Mouse (Mus musculus) embryonic facial prominence, embryonic 14.5 days (tissue): Measurements from ENCODE around the gene Epop. TPM values are rescaled to one million over a fixed set of nuclear protein-coding genes. Genes with fewer than 3 reads are reported as not detected.
A peak's percentile ranks its signal among the peaks of the same experiment; 100 is the strongest.

ENCODE experiments used
- ATAC-seq: fragments of 200-750 bp; cut with Nextera tagmentation; 2 replicates; pipeline ENCODE4 v1.8.0; 2017; ENCODE audit warnings: low read depth, moderate number of reproducible peaks, moderate TSS enrichment
- DNase-seq: peaks from one replicate; pipeline ENCODE4 v3.0.0-alpha.2; 2015; ENCODE audit warnings: low spot score
- H3K27ac ChIP-seq: fragments of 300-500 bp; sonication (generic); replicated peaks from 2 replicates; pipeline ENCODE4 v1.5.1; 2014; ENCODE audit warnings: low read depth, mild to moderate bottlenecking, low read length, moderate library complexity
- H3K27me3 ChIP-seq: fragments of 300-500 bp; sonication (generic); replicated peaks from 2 replicates; pipeline ENCODE4 v1.6.1; 2014; ENCODE audit warnings: low read length; ENCODE audit not compliant: control insufficient read depth, insufficient read depth
- H3K36me3 ChIP-seq: fragments of 300-500 bp; sonication (generic); 2 replicates; pipeline ENCODE4 v1.6.1; 2014; ENCODE audit warnings: low read length, mixed read lengths; ENCODE audit not compliant: control insufficient read depth, insufficient read depth
- H3K4me1 ChIP-seq: fragments of 300-500 bp; sonication (generic); 2 replicates; pipeline ENCODE4 v1.6.1; 2014; ENCODE audit warnings: antibody characterized with exemption, low read length; ENCODE audit not compliant: control insufficient read depth, insufficient read depth
- H3K4me2 ChIP-seq: fragments of 300-500 bp; sonication (generic); 2 replicates; pipeline ENCODE4 v1.6.1; 2014; ENCODE audit warnings: low read depth, mild to moderate bottlenecking, low read length, moderate library complexity, mixed read lengths
- H3K4me3 ChIP-seq: fragments of 300-500 bp; sonication (generic); 2 replicates; pipeline ENCODE4 v1.5.1; 2014; ENCODE audit warnings: low read depth, mild to moderate bottlenecking, low read length
- H3K9ac ChIP-seq: fragments of 300-500 bp; sonication (generic); 2 replicates; pipeline ENCODE4 v1.6.1; 2014; ENCODE audit warnings: low read depth, mild to moderate bottlenecking, low read length, moderate library complexity, mixed read lengths
- H3K9me3 ChIP-seq: fragments of 300-500 bp; sonication (generic); 2 replicates; pipeline ENCODE4 v1.6.1; 2016; ENCODE audit warnings: low read length; ENCODE audit not compliant: control insufficient read depth
- WGBS: fragments of 180-500 bp; shearing (Covaris S2); extraction: QIAGEN DNeasy Blood & Tissue Kit; methylation state at CpG from one replicate; pipeline ENCODE4 v1.1.7; 2014; 5-methylcytosine and 5-hydroxymethylcytosine counted together
- polyA plus RNA-seq: library from polyadenylated mRNA; unstranded; fragments of >200 nt; fragmentation: Nextera tagmentation; extraction: Ambion mirVana; gene quantifications from 2 replicates; pipeline ENCODE4 v1.2.1, GENCODE M21; 2014

Epop gene
- polyA plus RNA-seq: 2.4 and 3.4 TPM in 2 replicates

DNA sequence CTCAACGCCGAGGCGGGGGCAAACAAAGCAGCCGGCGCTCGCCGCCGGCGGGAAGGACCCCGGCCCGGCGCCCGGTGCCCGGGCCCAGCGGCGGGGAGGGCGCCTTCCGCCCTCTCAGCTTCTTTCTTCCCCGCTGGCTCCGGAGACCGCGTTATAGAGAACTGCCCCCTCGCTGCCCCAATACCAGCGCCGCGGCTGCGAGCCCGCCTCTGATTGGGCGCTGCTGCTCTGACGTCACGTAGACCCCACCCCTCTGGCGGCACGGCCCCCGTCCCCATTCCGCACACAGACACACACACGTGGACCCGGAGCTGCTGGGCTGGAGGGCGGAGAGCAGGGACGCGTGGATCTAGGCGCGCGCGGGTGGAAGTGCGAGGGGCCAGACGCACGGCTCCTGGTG, at the start of gene Epop:
TSS of gene Epop (minus strand) at position 127 of the 400 bp plus-strand sequence.
- H3K9me3 ChIP-seq: no peaks in the 10 kb centered on the region
- peaks cover 9% of the 10 kb centered on the region for H3K4me1 ChIP-seq
- H3K36me3 ChIP-seq: no peaks in the 10 kb centered on the region
- H3K27ac ChIP-seq: no peak within 1 kb of the TSS
- peaks cover 68% of the 10 kb centered on the region for H3K27me3 ChIP-seq
- ATAC-seq (peak; percentile 93), DNase-seq (peak; percentile 93)
- H3K4me3 ChIP-seq: peak within 1 kb of the TSS; percentile 71
- H3K4me2 ChIP-seq: peak within 1 kb of the TSS; percentile 95
- under 1% methylated on average over 33 of the region's 47 CpGs for WGBS
- H3K9ac ChIP-seq: peak within 1 kb of the TSS; percentile 73

- H3K27me3 ChIP-seq: no peaks in the 10 kb centered on the region
- H3K9ac ChIP-seq: no peak overlapping the region
- H3K36me3 ChIP-seq: peaks cover 94% of the 10 kb centered on the region
- no peak overlapping the region for H3K4me3 ChIP-seq
- ATAC-seq (no peak), DNase-seq (no peak)
- no peak overlapping the region for H3K27ac ChIP-seq
- no peaks in the 10 kb centered on the region for H3K9me3 ChIP-seq
- no peak overlapping the region for H3K4me2 ChIP-seq
- whole genome bisulfite sequencing: 75% methylated on average over 11 of the region's 15 CpGs
- no peaks in the 10 kb centered on the region for H3K4me1 ChIP-seq
Observed at GRCm38 (mm10) chr11:97678301-97678700, 48.8 kb upstream of the Epop start.

DNA sequence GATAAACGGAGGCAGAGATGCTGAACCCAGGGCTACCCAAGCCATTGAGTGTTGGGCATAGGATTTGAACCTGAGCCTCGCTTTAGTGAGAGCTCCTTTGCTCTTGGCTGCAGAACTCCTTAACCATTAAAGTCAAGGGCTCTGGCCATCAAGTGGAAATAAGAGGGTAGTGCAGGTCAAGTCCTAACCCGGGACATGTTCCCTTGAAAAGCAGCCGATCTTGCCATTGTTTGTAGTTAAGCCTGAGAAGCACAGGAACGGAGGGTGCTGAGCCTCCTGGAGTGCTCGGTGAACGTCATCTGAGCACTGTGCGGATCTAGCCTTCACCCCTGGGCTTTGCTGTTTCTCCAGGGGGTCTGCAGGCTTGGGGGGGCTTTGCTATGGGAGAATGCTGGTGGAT, 48.3 kb upstream of the Epop start:
- H3K4me2 ChIP-seq: no peak overlapping the region
- H3K27me3 ChIP-seq: no peaks in the 10 kb centered on the region
- no peak overlapping the region for H3K9ac ChIP-seq
- no peaks in the 10 kb centered on the region for H3K4me1 ChIP-seq
- DNase-seq: no peak
- 60% methylated on average over 8 of the region's 8 CpGs for WGBS
- no peak overlapping the region for H3K27ac ChIP-seq
- ATAC-seq: no peak
- H3K9me3 ChIP-seq: no peaks in the 10 kb centered on the region
- peaks cover 95% of the 10 kb centered on the region for H3K36me3 ChIP-seq
- no peak overlapping the region for H3K4me3 ChIP-seq

DNA sequence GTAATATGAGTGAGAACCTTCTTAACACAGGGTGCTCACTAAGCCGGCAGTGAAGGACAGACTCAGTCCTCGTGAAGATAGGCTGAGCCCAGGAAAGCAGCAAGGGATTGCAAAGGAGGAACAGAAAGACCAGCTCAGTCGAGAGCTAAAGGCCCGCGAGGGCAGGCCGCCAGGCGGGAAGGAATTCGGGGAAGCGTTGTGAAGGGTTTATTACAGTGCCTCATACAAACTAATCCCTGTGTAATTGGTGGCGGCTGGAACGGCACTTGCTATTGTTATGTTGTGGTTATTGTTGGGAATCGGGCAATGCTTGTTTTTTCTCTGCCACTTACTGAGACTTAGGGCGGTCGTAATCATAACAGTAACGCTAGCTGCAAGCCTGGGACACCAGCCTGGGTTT, 47.9 kb upstream of the Epop start:
- H3K4me2 ChIP-seq: no peak overlapping the region
- no peaks in the 10 kb centered on the region for H3K27me3 ChIP-seq
- WGBS: 49% methylated on average over 15 of the region's 15 CpGs
- no peak overlapping the region for H3K4me3 ChIP-seq
- H3K36me3 ChIP-seq: peaks cover 95% of the 10 kb centered on the region
- no peaks in the 10 kb centered on the region for H3K9me3 ChIP-seq
- H3K9ac ChIP-seq: no peak overlapping the region
- ATAC-seq (no peak), DNase-seq (peak; percentile 65)
- H3K27ac ChIP-seq: no peak overlapping the region
- H3K4me1 ChIP-seq: no peaks in the 10 kb centered on the region

- Histone ChIP-seq H3K4me3 (no peak overlapping the region), H3K9ac (no peak overlapping the region), H3K36me3 (peaks cover 92% of the 10 kb centered on the region), H3K9me3 (no peaks in the 10 kb centered on the region), H3K4me1 (no peaks in the 10 kb centered on the region), H3K27me3 (no peaks in the 10 kb centered on the region), H3K4me2 (no peak overlapping the region), H3K27ac (no peak overlapping the region)
- WGBS: 82% methylated on average over 11 of the region's 15 CpGs
- DNase-seq: no peak
- peak; percentile 17; the same call in 1 of the 2 replicates for ATAC-seq
Observed at GRCm38 (mm10) chr11:97676050-97676754, 46.7 kb upstream of the Epop start.

- no peaks in the 10 kb centered on the region for H3K9me3 ChIP-seq
- no peaks in the 10 kb centered on the region for H3K27me3 ChIP-seq
- H3K4me1 ChIP-seq: no peaks in the 10 kb centered on the region
- no peak overlapping the region for H3K27ac ChIP-seq
- H3K4me3 ChIP-seq: no peak overlapping the region
- peaks cover 94% of the 10 kb centered on the region for H3K36me3 ChIP-seq
- H3K4me2 ChIP-seq: no peak overlapping the region
- DNase-seq (no peak), ATAC-seq (no peak)
- H3K9ac ChIP-seq: no peak overlapping the region
- WGBS: 86% methylated on average over 11 of the region's 11 CpGs
Observed at GRCm38 (mm10) chr11:97673148-97673547, 43.6 kb upstream of the Epop start.

- 47% methylated on average over 2 of the region's 2 CpGs for WGBS
- Histone ChIP-seq H3K4me2 (no peak overlapping the region), H3K4me1 (no peaks in the 10 kb centered on the region), H3K36me3 (peaks cover 92% of the 10 kb centered on the region), H3K9me3 (no peaks in the 10 kb centered on the region), H3K27ac (peak overlapping the region; percentile 52), H3K27me3 (no peaks in the 10 kb centered on the region), H3K4me3 (no peak overlapping the region), H3K9ac (0 out of 2 replicates have a peak overlapping the region, but pooled peaks have one; percentile 19)
- DNase-seq: peak; percentile 26
- no peak for ATAC-seq
Observed at GRCm38 (mm10) chr11:97671177-97671527, 41.6 kb upstream of the Epop start.

- Histone ChIP-seq H3K27me3 (no peaks in the 10 kb centered on the region), H3K36me3 (peaks cover 92% of the 10 kb centered on the region), H3K4me2 (no peak overlapping the region), H3K9ac (0 out of 2 replicates have a peak overlapping the region, but pooled peaks have one; percentile 19), H3K27ac (peak overlapping the region; percentile 52), H3K4me1 (no peaks in the 10 kb centered on the region), H3K9me3 (no peaks in the 10 kb centered on the region), H3K4me3 (no peak overlapping the region)
- 63% methylated on average over 13 of the region's 13 CpGs for WGBS
- peak; percentile 27; the same call in 1 of the 2 replicates for ATAC-seq
- DNase-seq: peak; percentile 36
Observed at GRCm38 (mm10) chr11:97670234-97671176, 41.0 kb upstream of the Epop start.
